Mouse (Mus musculus) kidney, postnatal 10 days (tissue): ENCODE results near the gene Reep1.

Experiments
- DNase-seq: peaks from one replicate; pipeline ENCODE4 v3.0.0; 2021; ENCODE audit warnings: mixed read lengths

The Reep1 gene

DNA sequence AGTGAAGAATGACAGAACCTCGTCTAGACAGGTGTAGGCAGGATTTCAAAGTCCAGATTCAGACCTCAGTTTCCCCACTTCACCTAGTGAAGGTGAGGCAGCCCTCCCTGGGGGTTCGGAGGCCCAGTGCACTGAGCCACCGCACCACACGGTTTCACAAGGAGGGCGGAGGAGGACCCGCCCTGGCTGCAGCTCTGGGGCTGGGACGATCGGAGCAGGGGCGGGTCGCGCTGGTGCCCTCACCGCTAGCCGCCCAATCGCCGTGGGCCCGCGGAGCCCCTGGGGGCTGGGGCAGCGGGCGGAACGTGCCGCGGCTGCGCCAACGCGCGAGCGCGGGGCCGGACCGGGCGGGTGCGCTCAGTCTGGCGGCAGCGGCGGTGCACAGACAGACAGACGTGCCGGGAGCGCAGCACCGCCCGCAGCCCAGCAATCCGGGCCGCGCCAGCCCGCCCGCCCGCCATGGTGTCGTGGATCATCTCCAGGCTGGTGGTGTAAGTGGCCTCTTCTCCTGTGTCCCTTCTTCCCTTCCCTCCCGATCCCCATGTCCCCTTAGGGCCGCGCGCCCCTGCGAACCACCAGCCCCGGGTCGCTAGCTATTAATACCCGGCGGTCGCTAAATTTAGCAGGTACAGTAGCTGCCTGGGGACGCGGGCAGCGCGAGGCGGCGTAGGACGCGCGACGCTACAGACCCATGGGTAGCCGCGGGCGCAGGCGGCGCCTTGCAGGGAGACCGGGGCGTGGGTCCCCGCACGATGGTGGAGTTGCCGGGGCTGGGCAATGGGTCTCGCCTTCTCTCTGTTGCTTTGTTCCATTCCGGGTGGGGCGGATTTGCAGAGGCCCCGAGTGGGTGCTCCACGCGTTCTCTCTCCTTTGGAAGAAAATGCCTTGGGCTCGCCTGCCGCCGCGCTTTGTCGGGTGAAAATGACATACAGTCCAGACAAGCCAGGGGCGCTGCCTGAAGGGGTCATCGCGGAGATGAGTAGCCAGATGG is at the start of gene Reep1:
Gene Reep1, plus strand, starts transcription at position 51 of the 991 bp plus-strand sequence.
- peak; percentile 71 for DNase-seq

DNA sequence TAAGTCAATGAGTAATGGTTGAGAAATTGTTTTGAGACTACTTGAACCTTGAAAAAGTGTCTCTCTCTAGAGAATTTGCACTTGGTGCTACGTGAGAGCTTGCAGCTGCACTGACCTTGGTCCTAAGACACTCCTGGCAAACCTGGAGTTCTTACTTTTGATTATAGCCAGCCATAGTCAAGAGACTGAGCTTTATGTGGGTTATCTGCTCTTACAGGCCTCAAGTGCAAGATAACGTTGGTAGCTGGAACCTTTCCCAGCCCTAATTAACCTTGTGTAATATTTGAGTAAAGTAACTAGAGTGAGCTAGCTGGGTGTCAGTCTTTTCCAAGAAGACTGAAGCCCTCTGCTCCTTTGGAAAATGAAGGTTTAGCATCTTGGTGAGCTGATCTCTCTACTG is 49.1 kb upstream of the Reep1 start:
- DNase-seq = no peak

DNA sequence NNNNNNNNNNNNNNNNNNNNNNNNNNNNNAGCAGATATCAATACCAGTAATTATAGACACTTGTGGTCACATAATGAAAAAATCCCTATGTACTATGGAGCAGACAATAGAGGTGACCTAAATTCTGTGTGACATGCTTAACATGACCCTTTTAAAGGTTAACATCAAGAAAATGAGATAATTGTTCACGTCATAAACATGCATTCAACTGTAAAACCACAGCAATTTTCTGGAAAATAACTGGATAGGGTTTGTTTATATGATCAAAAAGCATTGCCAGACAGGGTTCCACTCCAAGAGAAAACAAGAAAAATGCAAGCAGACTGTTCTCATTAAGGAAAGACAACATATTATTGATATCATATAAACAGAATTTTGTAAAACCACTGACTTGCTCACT is 42.9 kb upstream of the Reep1 start:
- no peak for DNase-seq

DNA sequence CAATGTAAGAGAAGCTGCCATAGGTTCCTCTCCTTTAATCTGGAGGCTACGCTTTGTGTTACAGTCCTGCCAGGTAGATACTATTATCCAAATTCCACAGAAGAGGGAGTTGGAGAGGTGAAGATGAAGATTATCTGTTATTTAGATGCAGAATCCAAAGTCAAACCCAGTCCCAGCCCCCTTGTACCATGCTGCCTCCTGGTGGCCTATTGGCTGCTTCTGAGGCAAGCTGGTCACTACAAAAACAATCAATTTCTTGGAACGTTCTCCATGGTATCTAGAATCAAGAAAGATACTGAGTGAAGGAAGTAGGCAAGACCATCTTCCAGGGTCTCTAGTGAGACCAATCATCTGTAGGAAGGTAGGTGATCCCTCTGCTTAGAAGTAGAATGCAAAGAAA is 34.2 kb upstream of the Reep1 start:
- peak; percentile 24 for DNase-seq

DNA sequence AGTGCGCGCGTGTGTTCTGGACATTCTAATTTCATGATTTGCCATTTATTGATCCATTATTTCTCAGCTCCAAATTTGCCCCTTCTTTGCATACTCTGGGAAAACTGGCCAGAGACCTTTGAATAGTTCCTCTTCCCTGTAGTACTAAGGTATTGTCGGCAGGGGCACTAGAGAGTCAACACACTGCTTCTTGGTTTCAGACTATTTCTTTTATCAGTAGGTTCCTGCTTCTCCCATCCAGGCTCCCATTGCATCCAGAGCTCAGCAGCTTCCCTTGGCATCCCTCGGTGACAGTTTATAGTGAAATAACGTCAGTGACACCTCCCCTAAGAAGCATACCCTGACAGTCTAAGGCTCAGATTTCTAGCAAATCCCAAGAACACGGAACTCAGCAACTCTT is 28.5 kb upstream of the Reep1 start:
- no peak for DNase-seq

DNA sequence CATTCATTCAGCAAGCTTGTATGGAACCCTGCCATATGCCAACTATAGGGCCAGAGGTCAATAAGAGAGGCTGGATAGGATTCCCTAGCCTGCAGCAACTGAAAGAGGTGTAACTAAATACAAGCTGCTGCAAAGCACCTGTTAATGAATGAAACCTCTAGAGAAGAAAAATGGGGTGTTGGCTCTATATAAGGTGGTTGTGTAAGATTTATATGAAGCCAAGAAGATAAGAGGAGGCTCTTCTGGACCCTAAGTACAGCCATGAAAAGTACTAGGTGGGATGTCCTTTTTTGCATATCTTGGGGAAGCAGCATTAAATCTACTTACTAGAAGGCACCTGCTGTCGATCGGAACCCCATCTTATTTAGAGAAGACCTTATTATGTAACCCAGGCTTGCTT is 12.2 kb upstream of the Reep1 start:
- no peak for DNase-seq

DNA sequence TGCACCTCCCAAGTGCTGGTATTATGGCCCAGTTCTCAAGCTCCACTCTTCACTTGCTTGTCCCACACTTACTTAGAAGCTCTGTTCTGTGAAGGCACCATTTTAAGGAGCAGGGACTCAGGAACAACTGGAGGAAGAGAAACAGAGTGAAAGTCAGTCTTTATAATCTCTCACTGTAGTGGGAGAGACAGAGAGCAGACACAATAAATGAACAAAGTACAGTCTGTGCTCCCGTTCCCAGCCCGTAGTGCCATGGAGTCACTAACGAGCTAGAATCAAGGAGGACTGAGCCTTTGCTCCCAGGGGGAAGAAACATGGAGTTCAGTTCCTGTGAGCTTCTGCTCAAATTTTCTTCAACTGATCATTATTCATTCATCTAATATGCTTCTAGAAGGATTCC is 11.8 kb upstream of the Reep1 start:
- DNase-seq = no peak

DNA sequence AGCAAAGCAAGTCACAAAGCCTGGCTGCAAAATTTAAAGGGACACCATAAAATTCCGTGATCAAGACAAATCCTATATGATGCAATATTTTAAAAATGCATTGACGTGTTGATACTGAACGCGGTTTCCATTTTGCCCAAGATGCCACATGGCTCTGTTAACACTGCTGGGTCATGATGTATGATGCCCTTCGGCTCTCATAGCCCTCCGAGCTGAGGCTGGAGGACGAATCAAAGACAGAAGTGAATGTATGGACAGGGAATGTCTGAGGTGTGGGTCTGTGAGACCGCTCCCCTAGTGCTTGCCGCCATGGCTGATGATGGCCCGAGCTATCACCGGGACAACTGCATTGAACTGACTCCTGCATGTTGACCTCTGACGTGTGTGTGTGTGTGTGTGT is 490 bp upstream of the Reep1 start:
- no peak for DNase-seq

DNA sequence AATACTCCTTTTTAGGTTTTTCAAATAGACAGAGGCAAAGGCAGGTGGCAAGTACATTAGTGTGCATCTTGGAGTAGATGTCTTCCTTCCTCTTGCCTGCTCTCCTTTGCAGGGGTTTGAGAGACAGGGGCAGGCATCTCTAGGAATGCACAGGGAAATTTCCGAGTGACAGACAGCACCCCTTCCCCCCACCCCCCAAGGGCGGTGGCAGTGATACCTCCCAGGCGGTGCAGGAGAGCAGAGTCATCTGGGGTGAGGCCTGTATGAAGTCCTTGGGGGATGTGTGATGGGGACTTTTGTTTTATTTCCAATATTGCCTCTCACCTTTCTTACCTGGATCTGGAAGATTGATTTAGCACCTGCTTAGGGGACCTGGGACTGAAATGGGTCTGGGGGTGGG is 1.2 kb downstream of the Reep1 start:
- no peak for DNase-seq

DNA sequence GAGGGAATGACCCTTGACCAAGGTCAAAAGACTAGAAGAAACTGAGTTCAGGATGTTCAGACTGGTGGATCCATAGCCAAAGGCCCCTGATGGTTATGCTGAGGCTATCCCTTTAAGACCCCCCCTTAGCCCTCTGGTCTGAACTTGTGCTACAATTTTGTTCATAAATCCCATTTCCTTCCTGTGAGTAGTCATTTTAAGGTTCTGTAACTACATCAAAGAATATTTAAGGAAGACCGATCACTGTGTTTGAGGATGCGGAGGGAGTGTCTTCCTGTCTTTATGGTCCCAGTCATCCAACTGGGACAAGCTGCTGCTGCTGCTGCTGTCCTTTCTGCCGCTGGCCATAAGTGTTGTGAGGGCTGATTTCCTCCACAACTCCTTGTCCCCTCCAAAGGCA is 3.0 kb downstream of the Reep1 start:
- DNase-seq = peak; percentile 11

DNA sequence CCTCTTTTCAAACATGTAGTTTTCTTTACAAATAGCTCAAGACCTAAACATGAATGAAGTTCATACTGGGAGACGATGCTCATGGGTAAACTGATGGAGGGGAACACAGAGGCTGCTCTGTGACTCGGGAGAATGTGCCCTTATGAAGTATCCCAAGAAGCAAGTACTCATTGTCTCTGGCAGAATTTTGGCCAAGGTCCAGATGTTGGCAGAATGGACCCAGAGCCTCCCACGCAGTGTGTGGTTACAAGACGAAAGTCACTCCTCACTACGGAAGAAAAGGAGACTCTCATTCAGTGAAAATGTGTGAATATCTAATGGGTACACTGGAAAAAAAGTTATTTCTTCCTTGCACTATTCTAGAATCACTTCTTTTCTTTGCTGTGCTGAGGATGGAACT is 3.8 kb downstream of the Reep1 start:
- no peak for DNase-seq

DNA sequence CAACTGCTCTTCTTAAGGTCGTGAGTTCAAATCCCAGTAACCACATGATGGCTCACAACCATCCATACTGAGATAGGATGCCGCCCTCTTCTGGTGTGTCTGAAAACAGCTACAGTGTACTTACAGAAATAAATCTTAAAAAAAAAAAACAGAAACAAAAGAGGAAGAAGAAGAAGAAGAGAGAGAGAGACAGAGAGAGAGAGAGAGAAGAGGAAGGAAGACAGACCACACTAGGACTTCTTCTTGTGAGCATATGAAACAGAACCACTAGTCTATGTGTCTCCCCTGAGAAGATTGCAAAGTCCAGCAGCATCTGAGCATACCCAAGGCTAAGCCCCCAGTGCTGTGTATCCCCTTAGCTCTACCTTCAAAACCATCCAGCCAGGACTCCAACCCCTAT is 6.2 kb downstream of the Reep1 start:
- no peak for DNase-seq

DNA sequence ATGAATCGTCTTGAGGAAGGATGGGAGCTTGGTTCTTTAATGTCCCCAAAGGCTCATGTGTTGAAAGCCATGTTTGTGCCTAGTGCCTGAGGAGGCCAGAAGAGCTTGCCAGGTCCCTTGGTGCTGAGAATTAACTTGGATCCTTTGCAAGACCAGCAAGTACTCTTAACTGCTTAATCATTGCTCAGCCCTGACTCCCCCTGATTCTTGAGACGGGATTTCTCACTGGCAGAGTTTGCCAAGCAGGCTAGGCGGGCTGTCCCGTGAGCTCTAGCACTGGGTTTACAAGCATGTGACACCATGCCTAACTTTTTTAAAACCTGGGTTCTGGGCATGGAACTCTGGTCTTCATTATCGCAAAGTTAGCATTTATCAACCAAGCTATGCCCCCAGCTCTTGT is 7.6 kb downstream of the Reep1 start:
- no peak for DNase-seq

DNA sequence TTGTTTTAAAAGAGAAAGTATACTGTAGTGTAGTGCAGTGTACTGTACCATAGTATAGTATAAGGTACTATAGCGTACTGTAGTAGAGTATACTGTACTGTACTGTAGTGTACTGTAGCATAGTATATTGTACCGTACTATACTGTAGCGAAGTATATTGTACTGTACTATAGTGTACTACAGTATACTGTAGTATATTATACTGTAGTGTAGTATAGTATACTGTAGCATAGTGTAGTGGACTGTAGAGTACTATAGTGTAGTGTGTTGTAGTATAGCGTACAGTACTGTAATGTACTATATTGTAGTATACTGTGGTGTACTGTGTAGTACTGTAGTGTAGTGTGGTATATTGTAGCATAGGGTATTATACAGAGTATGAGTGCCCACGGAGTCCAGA is 9.1 kb downstream of the Reep1 start:
- no peak for DNase-seq

DNA sequence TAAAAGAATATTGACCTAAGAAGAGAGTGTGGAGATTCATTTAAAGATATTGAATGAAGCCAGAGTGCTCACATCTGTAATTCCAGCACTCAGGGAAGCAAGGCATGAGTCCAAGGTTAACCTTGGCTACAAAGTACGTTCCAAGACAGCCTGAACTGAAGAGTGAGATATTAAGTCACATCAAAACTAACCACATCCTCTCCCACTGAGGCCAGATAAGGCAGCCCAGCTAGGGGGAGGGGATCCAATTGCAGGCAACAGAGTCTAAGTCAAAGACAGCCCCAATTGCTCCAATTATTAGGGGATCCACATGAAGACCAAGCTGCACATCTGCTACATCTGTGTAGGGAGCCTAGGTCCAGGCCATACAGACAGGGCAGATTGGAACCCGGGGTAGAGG is 11.0 kb downstream of the Reep1 start:
- no peak for DNase-seq

DNA sequence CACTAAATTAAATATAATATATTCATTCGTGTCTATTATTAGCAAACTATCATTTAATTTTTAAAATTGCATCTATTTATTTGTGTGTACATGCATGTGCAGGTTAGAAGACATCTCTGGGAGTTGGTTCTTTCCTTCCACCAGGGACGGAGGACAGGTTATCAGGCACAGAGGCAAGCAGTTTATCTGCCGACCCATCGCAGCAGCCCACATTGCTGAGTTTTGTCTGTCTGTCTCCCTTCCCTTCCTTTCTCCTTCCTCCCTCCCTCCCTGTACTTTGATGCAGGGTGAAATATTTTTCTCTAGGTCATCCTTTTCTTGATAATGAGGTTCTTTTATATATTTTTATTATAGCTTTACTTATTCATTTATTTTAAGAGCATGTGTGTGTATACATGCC is 11.9 kb downstream of the Reep1 start:
- DNase-seq = no peak

DNA sequence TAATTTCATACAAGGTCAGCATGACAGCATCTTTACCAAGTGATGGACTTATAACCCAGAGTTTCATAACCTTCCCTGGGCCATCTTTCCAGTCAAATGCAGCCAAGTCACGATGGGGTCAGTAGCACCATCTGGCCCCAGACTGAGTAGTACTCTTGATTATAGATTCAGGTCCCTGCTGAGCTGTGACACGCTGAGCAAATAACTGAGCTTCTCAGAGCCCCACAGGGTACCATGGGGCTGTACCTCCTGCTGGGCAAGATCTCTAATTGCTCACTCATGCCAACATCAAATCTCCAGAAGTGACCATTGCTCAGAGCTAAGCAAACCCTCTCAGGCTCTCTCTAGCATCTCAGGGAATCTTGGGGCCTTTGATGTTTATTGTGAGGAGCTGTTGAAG is 15.6 kb downstream of the Reep1 start:
- DNase-seq = no peak

DNA sequence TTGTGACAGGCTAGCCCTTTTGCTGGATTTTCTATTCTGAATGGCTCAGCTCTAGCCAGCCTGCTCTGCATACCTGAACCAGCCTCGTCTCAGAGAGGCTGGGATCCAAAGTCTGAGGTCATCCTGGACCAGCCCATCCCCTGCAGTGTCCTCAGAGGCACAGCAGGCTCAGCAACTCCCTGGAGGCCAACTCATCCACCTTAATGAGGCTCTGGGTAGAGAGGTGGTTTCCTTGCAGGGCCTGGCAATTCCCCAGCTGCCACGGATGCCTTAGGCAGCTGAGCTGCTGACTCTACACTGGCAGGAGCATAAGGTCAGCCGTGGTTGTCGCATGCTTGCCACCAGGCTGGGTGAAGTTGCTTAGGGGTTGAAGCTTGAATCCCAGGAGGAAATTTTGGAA is 16.2 kb downstream of the Reep1 start:
- DNase-seq = no peak

DNA sequence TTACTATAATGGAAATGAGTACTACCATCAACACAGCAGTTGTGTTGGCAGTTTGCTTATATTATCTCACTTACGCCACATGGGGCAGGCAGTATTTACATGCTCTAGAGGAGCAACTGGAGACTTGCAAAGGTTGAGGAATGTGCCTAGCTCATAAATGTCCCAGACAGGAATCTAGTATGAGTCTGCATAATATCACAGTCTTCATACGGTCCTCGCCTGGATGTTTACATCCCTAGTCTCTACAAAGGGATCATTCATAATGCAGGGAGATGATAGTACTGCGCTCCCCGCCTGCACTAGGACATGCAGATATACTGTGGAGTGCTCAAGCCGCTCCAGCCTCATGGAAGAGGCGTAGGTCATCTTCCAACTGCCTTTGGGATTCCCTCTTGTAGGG is 19.3 kb downstream of the Reep1 start:
- no peak for DNase-seq

DNA sequence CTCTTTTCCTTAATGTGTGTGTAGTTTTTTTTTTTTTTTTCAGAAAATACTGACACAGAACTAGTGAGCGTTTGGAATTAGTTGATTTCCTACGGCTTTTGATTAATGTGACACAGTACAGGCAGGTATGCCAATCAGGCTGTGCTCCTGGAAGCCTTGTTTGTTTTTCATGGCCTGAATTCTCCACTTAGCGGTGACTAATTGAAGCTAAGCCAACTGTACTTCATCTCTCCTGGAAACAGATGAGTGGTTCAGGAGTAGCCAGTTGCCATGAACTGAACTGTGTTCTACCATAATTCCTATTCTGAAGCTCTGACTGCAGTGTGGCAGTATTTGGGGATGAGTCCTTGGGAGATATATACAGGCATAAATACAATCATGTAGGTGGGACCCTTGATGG is 20.9 kb downstream of the Reep1 start:
- no peak for DNase-seq

DNA sequence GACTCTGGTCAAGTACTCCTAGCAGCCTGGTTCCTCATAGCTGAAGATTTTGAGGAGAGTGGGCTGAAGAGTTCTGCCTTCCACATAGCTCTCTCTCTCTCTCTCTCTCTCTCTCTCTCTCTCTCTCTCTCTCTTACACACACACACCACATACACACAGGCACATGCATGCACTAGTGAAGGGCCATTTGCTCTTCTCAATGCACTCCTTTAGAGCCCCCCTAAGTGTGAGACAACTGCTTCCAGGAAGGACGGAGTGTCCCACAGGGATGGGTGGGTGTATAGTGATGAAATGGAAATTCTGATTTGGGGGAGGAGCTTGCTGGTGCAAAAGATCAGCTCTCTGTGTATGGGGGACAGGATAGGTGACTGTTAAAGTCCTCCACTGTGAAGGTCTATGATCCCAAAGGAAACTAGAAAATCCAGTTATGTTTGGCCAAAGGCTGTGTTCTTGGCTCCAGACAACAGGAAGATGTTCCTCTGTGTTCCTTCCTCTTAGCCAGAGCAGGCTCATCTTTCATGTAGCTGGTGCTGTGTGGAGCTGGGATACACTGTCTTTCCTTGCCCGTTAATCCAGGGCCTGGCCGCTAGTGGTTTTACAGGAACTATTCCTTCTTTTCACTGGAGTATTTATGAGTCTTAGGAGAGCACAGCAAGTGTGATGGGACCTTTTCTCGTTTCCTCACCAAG is 27.7 kb downstream of the Reep1 start:
- DNase-seq = peak; percentile 24

DNA sequence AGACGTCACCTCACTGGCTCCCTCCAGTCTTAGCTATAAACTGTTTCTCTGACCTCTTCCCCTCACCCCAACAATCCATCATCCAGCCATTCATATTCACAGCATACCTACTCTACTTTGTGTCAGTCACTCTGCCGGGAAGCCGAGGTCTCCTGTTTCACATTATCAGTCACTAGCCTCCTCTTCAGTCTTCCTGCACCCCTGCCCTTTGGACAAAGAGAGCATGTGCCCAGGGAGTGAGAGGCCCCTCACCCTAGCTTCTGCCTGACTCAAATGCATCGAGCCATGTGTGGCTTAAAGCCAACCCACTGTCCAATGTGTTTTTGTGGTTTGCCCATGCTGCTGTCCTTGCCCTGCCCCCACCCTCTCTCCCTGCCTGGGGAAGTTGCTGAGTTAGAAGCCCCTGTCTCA is 28.2 kb downstream of the Reep1 start:
- peak; percentile 51 for DNase-seq

DNA sequence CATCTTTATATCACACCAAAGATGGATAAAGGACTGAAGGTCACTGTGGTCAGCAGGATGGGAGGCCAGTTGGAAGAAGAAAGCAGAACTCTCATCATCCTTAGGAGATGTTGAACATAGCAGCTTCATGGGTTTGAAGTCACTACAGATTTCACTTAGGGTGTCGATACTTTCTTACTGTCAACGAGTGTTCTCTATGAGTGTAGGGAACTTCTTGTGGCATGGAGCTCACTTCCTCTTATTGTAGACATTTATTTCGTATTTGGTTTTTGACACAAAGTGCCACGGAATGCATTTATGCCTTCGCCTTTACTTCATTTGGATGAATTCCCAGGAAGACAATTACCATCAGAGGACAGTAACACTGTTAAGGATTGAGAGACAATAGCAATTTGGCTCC is 28.7 kb downstream of the Reep1 start:
- no peak for DNase-seq

DNA sequence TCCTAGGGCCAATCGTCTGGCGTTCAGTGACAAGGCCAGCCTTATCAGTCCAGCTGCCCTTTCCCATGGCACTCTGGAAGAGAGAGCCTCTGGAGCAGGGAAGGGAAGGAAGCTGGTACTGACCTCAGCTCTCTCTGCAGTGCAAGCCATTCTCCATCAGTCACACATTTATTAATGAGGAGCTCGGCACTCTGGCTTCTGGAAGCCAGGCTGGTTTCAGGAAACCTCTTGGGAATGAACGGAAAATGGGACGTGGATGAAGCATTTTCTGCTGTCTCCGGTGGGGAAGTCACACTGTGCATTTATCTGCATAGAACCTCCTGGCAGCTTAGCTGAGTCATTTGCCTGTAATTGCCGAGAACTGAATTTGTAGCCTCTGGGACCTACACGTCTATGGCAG is 29.8 kb downstream of the Reep1 start:
- DNase-seq = peak; percentile 22
